Mouse (Mus musculus) frontal cortex, postnatal 14 days (tissue): Measurements from ENCODE around the gene Rtca.

ENCODE experiments used
- DNase-seq, 2 experiments: peaks; one replicate each; pipeline ENCODE4 v3.0.0; 2022; ENCODE audit warnings: low spot score in 2 of 2

Rtca gene

DNA sequence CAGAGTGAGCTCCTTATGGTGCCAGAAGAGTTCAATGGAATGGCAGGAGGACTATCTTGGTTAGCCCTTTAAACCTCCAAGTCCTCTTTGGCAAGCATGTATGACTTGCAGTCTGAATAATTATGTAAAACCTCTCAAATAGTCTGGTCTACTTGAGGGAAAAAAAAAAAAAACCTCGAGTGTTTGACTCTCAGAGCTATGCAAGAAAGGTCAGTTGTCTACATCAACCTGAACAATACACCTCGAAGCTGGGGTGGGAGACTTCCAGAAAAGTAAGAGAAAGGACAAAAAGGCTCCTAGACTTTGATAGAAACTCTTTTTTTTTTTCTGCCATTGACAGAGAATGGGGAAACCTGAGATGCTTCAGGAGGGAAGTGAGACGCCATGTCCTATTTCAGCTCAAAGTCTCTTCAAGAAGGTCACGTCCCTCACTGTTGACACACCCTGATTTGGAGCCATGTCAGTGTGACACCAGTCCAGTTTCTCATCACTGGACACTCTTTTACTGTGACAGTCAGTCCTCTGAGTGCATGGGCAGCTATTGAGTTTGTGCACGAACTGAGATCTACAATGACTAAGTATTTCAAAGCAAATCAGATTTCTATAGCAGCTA, 31.2 kb downstream of the Rtca start:
- no peak for DNase-seq

DNA sequence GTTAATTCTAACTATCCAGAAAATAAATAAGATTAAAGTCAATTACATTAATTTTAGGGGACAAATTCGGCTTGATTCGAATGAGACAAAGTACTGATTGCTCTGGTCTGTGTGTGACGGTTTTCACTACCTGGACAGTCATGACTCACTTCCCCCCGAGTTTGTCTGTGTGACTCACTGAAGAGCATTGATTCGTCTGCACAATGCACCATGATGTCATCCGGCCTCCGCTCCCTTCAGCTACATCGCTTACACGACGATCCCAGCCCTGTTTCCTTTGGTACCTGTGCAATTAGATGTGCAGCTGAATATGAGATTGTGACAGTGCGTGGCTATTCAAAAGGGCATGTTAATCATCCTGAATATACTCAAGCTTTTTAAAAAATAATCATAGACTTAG, 33.4 kb downstream of the Rtca start:
- no peak for DNase-seq

- no peak for DNase-seq
Measured at GRCm38 (mm10) chr3:116465709-116466108, 42.3 kb downstream of the Rtca start.

DNA sequence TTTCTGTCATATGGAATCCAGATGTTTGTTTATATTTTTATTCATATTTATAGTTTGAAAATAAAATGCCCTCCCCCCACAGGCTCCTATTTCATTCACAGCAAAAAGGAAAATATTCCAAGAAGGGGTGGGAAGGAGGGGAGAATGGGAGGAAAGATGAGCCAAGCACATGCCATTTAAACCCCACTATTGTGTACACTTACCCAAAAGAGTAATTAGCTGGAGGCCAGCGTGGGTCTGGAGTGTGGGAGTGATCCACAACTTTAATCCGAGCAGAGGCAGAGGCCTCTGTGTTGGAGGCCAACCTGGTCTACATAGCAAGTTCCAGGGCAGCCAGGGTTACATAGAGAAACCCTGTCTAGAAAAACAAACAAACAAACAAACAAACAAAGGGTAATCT, 43.7 kb downstream of the Rtca start:
- DNase-seq, result no peak

- DNase-seq, result no peak
Measured at GRCm38 (mm10) chr3:116461053-116461452, 47.0 kb downstream of the Rtca start.

DNA sequence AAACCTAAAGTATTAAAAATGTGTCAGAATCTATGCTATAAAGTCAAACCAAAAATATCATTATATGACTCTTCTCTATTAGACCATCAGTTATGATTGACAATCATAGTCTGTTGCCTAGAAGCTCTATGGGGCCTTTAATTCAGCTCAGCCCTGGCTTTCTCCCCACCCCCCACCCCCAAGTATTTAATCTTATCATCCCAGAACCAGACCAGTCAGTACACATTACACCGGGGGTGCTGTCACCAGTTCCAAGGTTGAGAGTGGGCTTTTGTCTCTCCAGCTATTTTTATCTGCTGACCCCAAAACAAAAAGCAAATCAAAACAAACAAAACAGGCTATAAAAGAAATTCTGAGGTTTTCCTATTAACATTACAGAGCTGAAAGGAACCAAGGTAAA, 53.5 kb downstream of the Rtca start:
- no peak for DNase-seq

DNA sequence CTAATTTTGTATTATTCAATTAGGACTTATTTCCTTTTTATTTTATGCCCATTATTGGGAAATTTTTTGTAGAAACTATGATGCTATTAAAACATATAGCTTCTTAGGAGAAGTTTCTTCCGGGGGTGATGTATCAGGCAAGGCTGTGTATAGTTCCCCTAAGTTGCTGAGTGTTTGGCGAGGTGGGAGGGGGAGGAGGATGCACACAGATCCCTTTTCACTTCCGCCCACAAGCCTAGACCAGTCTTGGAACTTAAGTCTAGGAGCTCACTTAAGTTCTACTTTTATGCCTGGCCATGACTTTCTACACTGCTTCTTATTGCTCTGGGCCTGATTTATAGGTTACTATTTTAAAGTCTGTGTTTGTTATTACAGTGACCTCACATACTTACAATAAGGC, 57.3 kb downstream of the Rtca start:
- DNase-seq, result no peak

GRCm38 (mm10) chr3:116444327-116444726, 63.7 kb downstream of the Rtca start:
- DNase-seq, result no peak

GRCm38 (mm10) chr3:116442788-116443187, 65.2 kb downstream of the Rtca start:
- DNase-seq, result no peak

GRCm38 (mm10) chr3:116441518-116442205, 66.3 kb downstream of the Rtca start:
- DNase-seq, result no peak

GRCm38 (mm10) chr3:116440066-116440997, 67.7 kb downstream of the Rtca start:
- no peak for DNase-seq
